Mouse (Mus musculus) testis, postnatal 14 days (tissue): ENCODE results near the gene Olfr1423.
"Not testable (repeated sequence)": the region's sequence is repeated elsewhere in the genome, so short reads cannot be mapped to it uniquely, and the experiment has no call there.

Experiments
- DNase-seq: peaks from one replicate; pipeline ENCODE4 v3.0.0; 2021; ENCODE audit warnings: low spot score

Olfr1423 gene

DNA sequence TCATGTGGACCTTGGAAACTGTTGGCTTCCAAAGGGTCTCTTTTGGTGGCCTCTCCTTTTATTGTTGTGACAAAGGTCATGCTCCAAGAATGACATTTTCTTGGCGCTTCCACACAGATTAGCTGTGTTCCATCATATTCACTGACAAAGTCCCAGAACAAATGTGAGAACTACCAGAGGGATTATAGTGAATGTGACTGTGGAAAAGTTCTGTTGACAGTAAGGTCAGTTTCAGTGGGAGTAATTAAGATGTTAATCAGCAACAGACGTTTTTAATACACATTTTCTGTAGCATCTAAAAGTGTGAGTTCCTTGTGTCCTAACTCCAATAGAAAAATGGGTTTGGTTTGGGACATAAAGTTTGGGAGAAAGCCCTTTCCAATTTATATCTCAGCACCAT, at the start of gene Olfr1423:
Olfr1423 (minus strand) TSS at position 101 of the 400 bp plus-strand sequence.
- DNase-seq = no peak

DNA sequence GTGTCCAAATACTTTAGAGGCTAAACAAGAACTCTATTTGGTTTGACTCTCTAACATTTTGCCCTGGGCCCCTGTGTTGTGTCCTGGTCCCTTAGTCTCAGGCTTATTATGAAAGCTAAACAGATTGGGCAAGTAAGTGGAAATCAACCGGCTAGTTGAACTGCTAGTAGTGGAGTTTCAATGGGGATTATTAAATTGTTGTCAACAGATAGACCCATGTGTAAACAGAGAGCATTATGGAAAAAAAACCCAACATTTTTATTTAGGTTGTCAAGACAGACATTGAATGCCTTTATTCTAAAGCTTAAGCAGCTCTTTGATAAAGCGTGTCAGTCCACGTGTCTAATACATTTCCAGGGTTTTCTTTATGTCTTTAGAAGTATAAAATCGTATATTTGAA, 36.5 kb upstream of the Olfr1423 start, which contains the start of gene Olfr1425:
Olfr1425 (minus strand) TSS at position 101 of the 400 bp plus-strand sequence.
- not testable (repeated sequence) for DNase-seq

DNA sequence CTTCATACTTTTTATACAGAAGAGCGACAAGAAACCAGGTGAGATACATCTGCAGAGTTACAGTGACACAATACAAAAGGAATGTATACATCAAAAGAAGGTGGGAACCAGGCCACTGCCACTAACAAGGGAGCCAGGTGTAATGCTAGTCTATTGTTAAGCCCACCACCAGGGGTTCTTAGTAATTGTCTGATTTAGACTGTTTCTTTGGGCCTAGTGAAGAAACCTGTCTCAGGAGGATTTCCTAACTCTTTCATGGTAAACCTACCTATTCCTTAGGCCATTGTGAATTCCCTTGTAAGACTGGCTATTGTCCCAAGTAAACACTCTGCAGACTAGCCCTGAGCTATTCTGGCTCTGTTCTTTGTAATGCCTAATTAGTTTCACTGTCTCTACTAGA, 28.4 kb upstream of the Olfr1423 start:
- DNase-seq = not testable (repeated sequence)

DNA sequence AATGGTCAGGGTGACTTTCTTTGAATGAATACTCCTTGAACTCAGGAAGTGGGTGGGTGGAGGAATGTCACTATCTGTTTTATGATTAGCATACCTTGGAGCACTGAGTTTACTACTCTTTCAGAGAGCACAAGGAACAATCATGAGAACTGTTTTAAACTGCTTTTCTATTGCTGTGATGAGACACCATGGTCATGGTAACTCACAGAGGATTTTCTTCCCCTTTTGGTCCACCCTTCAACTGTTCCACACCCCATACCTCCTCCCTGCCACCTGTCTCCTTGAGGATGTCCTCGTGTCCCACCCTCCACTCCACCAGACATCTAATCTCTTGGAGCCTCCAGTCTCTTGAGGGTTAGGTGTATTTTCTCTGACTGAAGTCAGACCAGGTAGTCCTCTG, 26.7 kb upstream of the Olfr1423 start:
- not testable (repeated sequence) for DNase-seq

DNA sequence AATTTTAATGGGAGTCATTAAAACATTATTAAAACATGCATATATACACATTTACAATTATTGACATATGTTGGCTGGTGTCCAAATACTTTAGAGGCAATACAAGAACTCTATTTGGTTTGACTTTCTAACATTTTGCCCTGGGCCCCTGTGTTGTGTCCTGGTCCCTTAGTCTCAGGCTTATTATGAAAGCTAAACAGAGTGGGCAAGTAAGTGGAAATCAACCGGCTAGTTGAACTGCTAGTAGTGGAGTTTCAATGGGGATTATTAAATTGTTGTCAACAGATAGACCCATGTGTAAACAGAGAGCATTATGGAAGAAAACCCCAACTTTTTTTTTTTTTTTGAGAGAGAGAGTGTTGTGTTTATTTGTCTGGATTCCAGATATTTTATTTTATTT, 21.5 kb upstream of the Olfr1423 start, which contains the start of gene Olfr1424:
Olfr1424 (minus strand) TSS at position 101 of the 400 bp plus-strand sequence.
- DNase-seq = not testable (repeated sequence)

DNA sequence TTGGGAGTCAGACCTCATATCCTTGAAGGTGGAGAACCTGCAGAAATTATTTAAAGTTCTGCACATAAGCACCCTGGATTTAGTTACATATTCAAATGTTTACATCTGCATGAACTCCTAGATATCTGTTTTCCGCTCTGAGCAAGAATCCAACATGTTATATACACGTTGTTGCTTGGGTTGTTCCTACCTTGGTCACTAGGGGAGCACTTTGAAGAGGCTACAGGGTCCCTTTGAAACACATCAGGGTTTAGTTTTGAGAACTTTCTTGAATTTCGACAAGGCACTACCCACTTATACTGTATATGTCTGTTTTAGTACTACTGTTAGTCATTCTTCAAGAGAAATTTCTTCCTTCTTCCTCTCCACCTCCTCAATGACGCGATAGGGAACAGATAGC, 2.0 kb upstream of the Olfr1423 start:
- no peak for DNase-seq

DNA sequence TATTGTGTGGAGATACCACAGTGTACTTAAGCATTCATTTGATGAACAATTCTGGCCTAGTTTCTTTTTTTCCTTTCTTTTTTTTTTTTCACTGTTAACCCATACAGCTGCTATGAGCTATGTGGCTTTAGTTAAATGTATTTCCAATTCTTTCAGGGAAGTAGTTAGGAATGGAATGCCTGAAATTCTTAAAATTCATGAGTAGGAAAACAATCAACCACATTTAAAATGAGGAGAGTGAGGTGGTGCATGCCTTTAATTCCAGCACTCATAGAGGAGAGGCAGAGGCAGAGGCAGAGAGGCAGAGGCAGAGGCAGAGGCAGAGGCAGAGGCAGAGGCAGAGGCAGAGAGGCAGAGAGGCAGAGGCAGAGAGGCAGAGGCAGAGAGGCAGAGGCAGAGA, 3.4 kb downstream of the Olfr1423 start:
- no peak for DNase-seq

DNA sequence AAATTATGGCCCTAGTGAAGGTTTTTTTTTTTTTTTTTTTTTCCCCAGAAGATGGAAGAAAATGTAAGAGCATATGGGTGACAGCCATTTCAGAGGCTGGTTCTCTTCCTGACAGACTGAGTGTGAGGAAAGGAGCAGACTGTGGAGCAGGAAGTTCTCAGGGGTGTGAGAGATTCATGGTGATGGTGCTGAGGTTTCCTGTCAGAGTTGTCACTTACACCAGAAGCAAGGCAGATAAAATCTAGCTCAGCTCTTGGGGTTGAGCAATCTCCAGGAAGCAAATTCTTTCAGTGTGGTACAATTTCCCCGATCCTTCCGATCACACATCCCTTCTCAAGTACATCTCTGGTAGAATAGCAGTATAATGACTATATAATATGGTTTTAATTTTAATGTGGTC, 14.5 kb downstream of the Olfr1423 start:
- no peak for DNase-seq

DNA sequence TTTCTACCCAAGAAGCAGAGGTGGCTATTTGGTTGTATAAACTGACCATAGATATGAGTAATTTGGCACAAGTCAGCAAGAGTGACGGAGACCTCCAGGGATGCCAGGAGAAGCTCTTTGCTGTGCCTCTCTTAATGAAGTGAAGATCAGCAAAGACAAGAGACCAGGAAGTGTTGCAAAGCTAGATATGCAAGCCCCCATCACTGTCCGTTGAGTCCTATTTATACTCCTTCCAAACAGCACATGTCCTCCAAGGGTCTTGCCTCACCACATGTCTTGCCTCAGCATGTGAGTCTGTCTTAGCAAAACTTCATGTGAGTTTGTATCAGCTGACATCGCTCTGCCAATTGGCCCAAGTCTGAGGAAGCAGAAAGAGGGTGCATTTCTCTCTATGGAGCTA, 15.8 kb downstream of the Olfr1423 start:
- DNase-seq = no peak

DNA sequence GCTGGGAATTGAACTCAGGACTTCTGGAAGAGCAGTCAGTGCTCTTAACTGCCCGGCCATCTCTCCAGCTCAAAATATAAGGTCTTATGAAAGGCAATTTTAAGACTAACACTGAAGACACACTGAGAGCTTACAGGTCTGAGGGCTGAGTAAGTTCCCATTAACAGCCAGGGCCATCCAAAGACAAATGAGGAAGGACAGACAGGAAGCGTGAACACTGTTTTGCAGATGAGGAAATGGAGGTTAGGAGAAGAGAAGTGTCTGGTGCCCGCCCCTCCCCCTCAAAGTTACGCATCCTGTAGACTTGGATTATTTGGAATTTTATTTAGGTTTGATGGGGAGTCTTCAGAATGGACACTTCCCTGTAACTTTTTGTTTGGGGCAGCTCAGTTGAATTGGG, 17.0 kb downstream of the Olfr1423 start:
- DNase-seq = no peak

DNA sequence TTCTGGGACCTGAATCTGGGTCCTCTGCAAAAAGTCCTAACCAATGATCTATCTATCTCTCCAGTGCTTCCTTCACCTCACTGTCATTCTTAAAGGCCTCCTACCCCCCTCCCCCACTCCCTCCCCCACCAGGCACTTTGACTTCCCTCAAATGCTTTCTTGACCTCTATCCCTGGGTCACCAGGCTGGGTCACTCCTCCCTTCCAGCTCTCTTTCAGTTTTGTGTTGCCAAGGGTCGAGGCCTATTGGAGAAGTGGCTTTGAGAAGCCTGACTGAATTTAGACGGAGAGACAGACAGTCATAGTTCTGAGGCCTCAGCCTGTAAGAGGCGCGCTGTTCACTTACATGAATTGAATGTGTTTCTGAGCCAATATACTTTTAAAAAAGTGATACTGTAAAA, 24.9 kb downstream of the Olfr1423 start:
- DNase-seq = no peak

DNA sequence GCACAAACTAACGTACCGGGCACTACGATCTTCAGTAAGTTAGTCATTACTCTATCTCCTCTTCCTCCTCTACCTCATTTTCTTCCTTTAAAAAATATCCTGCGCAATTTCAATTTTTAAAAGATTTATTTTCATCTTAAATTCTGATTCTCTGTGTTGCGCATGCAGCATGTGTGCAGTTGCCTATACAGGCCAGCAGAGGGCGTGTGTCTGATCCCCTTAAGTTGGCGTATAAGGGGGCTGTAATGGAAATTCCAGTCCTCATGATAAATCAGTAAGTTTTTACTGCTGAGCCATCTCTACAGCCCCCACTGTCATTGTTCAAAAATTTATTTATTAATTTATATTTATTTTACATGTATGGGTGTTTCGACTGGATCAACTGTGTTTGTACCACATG, 25.4 kb downstream of the Olfr1423 start:
- no peak for DNase-seq

DNA sequence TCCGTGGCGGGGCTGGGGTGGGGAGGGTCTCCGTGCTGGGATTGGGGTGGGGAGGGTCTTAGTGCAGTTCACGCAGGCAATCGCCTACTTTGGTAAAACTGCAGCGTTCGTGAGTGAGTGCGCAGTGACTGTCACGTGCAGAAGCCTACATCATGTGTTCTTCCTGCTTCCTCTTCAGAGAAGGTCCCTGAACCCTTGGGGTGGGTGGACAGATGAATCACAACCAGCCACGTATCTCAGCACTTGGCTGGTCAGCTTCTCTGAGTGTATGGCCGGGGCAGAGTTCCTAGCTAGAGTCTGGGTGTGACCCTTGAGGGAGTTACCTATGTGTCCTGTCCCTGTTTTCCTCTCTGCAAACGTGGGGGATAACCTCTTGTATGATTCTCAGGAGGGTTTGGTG, 27.9 kb downstream of the Olfr1423 start:
- peak; percentile 44 for DNase-seq

DNA sequence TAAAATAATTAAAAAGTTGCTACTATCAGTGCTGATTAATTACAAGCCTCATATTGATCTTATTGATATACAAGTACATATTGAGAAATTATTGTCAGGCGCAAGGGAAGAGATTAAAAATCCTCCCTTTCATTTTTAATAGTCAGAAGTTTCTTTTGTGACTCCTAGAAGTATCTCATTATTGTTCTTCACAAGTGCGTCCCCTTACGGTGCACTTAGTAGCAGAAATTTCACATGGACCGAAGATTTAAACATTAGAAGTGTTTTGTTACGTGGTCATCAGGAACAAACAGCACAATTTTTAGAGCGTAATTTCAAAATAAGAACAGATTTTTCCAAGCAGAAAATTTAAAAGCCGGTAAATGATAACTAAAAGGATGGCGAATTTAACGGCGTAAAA, 28.5 kb downstream of the Olfr1423 start:
- no peak for DNase-seq

DNA sequence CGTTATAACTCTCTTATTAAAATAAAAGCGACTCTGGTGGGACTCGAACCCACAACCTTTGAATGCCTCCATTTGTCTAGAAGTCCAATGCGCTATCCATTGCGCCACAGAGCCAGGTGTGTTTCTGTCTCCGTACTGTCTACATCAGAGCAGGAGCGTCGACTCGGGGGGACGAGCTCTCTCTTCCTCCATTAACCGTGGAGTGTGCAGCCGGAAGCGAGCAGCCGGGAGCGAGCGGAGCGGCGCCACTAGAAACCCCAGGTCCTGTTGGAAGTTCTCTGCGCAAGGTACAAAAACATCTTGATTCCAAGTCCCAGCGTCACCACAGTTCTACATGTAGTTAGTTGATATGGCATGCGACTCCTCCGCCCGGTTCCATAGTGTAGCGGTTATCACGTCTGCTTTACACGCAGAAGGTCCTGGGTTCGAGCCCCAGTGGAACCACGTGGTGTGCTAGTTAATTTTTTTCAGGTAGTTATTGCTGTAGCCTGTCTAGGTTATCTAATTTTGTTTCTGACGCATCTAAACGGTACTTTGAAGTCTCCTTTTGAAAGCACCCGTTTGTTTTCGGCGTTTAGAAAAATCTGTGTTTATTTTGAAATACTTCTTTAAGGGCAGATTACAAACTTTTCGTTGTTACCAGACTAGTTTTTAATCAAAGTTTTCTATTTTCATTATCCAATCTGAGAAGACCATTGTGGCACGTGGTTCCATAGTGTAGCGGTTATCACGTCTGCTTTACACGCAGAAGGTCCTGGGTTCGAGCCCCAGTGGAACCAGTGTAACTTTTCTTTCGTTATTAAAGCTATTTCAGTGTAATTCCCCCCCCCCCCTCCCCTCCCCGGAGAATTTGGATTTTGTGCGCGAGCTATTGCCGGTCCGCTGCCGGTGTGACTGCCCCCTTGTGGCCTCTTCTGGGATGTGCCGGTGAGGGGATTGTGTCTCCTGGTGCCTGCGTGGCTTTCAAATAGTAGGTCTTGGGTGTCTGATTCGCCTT, 29.3 kb downstream of the Olfr1423 start:
- DNase-seq = peak; percentile 78

DNA sequence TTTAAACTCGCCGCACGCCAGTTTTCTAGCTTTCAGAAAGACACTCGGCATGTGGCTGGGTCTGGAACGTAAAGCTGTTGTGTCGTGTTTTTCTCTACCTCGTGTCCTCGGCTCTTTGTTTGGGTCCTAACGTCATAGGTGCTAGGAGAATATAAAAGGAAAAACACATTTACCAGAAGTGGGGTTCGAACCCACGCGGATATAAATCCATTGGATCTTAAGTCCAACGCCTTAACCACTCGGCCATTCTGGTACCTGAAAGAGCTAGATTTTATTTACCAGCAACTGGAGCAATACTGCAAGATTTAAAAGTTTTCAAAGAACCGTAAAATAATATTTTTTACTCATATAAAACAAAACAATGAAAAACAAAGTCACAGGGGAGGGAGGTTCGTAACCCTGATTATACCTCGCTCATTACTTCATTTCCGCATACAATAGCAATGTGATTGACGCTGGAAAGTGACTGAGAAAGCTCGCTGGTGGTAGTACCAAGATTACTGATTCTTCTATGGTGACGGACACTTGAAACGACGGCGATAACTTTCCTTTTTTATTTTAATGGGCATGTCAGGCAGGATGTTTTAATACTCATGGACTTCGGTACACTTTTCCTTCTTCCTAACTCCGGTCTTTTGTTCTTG, 30.1 kb downstream of the Olfr1423 start:
- peak; percentile 66 for DNase-seq

DNA sequence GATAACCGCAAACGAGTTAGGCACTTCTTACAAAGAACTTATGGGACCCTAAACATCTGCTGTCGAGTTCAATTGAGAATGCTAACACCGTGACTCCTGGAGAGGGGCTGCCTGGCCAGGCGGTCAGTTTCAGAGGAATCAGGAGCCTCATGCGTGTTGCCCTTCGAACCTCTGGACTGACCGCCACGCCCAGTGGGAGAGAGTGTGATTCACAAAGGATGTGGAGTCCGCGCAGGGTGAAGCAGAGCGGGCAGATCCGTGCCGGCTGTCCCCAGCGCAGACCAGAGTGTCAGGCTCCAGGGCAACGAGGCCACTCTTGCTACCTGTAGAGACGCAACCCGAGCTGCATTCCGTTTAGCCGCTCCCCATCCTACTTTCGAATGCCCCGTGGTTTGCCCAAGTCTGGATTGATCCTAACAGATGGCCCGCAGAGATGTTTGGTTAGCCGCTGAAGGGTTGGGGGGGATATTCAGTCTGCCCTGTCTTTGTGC, 30.8 kb downstream of the Olfr1423 start:
- DNase-seq = peak; percentile 64

DNA sequence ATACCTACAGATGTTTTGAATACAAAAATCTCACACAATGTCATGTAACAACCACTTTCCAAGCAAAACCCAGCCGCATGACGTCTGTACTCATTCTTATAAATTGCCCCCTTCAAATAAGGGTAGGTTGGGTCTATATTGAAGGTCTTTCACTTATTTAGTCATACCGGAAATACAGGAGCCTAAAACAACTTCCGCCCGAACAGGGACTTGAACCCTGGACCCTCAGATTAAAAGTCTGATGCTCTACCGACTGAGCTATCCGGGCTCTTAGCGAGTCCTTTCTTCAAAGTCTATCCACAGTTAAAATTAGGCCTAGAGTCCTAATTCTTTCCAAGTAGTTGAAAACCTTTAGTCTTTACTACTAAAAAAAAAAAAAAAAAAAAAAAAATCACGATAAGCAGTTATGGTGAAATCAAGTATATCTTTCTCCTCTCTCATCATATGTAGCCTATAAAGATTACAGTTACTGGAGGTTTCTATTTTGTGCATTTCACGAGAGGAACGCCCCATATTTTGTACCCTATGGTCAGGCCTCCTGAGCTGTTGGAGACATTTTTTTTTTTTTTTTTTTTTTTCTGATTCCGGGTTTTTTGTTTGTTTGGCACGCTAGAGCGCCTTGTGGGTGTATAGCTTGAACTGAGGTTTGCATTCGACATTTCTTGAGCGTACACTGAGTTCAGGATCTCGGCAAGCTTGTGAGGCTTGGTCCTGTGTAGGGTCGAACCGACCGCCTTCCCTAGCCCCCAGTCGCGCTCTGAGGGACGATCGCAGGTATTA, 31.4 kb downstream of the Olfr1423 start:
- DNase-seq = peak; percentile 65

DNA sequence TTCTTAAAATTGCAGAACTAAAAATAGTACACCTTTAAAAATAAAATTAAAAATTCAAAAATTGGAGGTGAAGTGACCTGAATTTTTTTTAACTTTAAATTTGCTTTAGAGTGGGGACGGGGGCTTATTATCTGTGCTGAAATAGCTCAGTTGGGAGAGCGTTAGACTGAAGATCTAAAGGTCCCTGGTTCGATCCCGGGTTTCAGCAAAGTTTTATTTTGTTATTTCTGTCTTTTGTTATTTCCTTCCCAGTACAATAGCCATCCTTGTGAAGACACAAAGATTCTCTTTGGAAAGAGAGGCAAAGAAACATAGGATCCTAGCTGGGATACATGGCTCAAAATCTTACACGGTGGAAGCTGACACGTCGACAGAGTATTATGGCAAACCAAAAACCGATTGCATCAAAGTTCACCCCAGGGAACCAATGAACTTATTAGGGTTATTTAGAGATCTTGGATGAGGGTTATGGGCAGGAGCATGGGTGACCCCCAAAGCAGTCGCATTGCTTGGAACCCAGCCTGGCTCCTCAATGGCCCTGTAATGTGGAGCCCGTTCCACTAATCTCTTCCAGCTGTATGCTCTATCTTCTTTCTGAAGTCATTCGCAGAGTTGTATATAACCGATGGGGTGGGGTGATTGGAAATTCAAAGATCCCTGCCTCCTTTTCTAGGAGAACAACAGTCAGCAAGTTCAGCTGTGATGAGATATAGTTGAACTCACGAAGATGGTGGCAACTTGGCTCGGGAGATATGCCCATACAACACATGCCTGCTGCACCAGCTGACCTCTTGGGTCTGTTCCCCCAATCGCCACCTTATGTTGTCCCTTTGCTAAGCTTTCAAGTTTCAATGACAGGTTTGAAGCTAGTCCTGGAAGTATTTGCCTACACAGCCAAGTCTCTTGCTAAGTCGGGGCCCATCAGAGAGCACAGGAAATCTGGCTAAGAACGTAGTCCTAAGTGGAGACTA, 32.4 kb downstream of the Olfr1423 start:
- no peak for DNase-seq

DNA sequence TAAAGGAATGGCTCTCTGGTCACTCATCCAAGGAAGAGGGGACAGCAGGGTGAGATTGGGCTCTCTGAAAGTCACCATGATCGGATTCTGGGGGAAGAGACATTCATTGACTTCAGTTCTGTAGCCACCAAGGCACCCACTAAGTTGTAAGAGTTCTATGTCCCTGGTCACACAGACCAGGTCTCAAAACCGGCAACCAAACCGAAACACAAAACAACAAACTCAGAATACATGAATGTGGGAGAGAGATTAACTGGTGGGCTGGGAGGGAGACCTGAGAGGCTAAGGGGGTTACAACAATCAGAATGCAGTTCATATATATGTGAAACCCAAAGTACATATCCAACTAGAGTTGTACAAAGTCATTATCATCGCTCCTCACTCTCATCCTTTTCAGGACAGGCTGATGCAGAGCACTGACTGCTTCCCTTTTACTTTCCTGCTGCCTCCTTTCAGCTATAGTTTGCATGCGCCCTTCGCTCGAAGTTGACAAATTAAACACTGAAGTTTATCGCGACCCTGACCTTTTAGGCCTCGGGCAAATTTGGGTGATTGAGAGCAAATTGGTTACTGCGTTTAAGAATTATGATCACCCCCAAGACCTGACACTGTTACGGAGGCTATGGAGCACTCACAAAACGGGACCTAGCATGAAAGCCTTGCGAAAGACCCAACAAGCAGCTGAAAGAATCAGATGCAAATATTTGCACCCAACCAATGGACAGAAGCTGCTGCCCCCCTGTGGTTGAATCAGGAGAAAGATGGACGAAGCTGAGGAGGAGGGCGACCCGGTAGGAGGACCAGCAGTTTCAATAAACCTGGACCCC, 33.8 kb downstream of the Olfr1423 start:
- no peak for DNase-seq
